Mouse (Mus musculus) neural tube, postnatal 0 days (tissue): ENCODE data around the gene Gbp9. TPM values are rescaled to one million over a fixed set of nuclear protein-coding genes. Genes with fewer than 3 reads are reported as not detected.

Experiments
- polyA plus RNA-seq: library from polyadenylated mRNA; unstranded; fragments of >200 nt; fragmentation: Nextera tagmentation; extraction: Ambion mirVana; gene quantifications from 2 replicates; pipeline ENCODE4 v1.2.1, GENCODE M21; 2015

The Gbp9 gene
- polyA plus RNA-seq: 1.5 and 2.0 TPM in 2 replicates

GRCm38 (mm10) chr5:105139409-105140088, at the start of gene Gbp9, which contains the start of the genes Gbp8 and Gbp4:
Gene Gbp9, minus strand, starts transcription at chr5:105139539.
Gene Gbp8, minus strand, starts transcription at chr5:105139540.
Gene Gbp4, minus strand, starts transcription at chr5:105139586.

Other genes with a start within 250 kb of the Gbp9 start
- 0.29 and 0.30 TPM in 2 replicates for gene Abcg3, start 156.8 kb downstream of the Gbp9 start, polyA plus RNA-seq
- gene Gbp8, start within 50 bp of the Gbp9 start, polyA plus RNA-seq: 0.40 and 0.41 TPM in 2 replicates
- gene Gbp4, start within 50 bp of the Gbp9 start, polyA plus RNA-seq: 1.2 and 1.5 TPM in 2 replicates
- gene Gbp10, start 100.0 kb upstream of the Gbp9 start, polyA plus RNA-seq: 0.39 and 1.0 TPM in 2 replicates
- gene Gm43302, start 154.2 kb upstream of the Gbp9 start, polyA plus RNA-seq: 0.39 and 0.44 TPM in 2 replicates
- gene Gbp6, start 154.2 kb upstream of the Gbp9 start, polyA plus RNA-seq: 1.8 and 2.0 TPM in 2 replicates